Mouse (Mus musculus): ENCODE measurements at regions not wholly inside any gene's neighbourhood (a gene's known extent, or its start where the extent isn't known, plus 50 kb on each side); places are given as distances from the start of the nearest gene placed in this dataset.

- TF ChIP-seq ZC3H11A (IDR thresholded peaks at IDR 0.05; ENCODE audit: low read depth, low read length) (no peak), POLR2A (IDR thresholded peaks at IDR 0.05; ENCODE audit: low read depth, low read length) (no peak), CTCF (conservative IDR thresholded peaks at IDR 0.05 in 1 of 2, IDR thresholded peaks at IDR 0.05 in 1 of 2; ENCODE audit: low read depth in 2 of 2, low read length in 2 of 2) (no peak), POLR2AphosphoS2 (IDR thresholded peaks at IDR 0.05; ENCODE audit: low read depth, low read length) (no peak), MXI1 (IDR thresholded peaks at IDR 0.05; ENCODE audit: low read depth, low read length) (no peak), TCF12 (IDR thresholded peaks at IDR 0.05; ENCODE audit: low read depth, low read length) (no peak), USF1 (IDR thresholded peaks at IDR 0.05; ENCODE audit: low read depth, low read length) (no peak), HCFC1 (IDR thresholded peaks at IDR 0.05; ENCODE audit: low read depth, low read length) (no peak), RCOR1 (conservative IDR thresholded peaks at IDR 0.05; ENCODE audit: low read depth, low read length) (no peak)
Measured at GRCm38 (mm10) chr8:96296643-96297042, 408.3 kb upstream of the Got2 start.

All from CH12.LX (cell line).